Mouse (Mus musculus) left cerebral cortex, adult 2 months (tissue): ENCODE results near the gene Mfsd4b1. TPM values are rescaled to one million over a fixed set of nuclear protein-coding genes. Genes with fewer than 3 reads are reported as not detected.

Experiments
- DNase-seq, 2 experiments: peaks; one replicate each; pipeline ENCODE4 v3.0.0; 2021 to 2022; ENCODE audit warnings: low spot score in 2 of 2, mixed read lengths in 1 of 2; ENCODE audit errors: extremely low spot score in 1 of 2
- H3K27ac ChIP-seq: fragments of 200-600 bp; 2 replicates; pipeline ENCODE4 v1.8.1; 2022
- H3K4me3 ChIP-seq: fragments of 200-600 bp; 2 replicates; pipeline ENCODE4 v1.8.1; 2022
- CTCF ChIP-seq: fragments of 200-600 bp; IDR thresholded peaks from 2 replicates; pipeline ENCODE4 v1.8.1; 2022; ENCODE audit warnings: antibody characterized with exemption, mild to moderate bottlenecking, moderate library complexity
- intact Hi-C: fragments of 180-260 bp; cut with DNase I; formaldehyde crosslinking; loops from one replicate; pipeline ENCODE4 v1.15.1; 2025
- total RNA-seq, 2 experiments: library from RNA; stranded (reverse); gene quantifications; 2 replicates each; pipeline ENCODE4 v1.2.3; 2021

Mfsd4b1 gene
- total RNA-seq, 2 experiments from 2014 or later = 1.4 to 1.7 TPM

GRCm38 (mm10) chr10:40058062-40058785, 33.2 kb upstream of the Mfsd4b1 start:
- DNase-seq = no peak
- no peak for TF ChIP-seq CTCF
- intact Hi-C loops = no loop called here
- no peak overlapping the region for H3K27ac ChIP-seq
- H3K4me3 ChIP-seq = no peak overlapping the region

DNA sequence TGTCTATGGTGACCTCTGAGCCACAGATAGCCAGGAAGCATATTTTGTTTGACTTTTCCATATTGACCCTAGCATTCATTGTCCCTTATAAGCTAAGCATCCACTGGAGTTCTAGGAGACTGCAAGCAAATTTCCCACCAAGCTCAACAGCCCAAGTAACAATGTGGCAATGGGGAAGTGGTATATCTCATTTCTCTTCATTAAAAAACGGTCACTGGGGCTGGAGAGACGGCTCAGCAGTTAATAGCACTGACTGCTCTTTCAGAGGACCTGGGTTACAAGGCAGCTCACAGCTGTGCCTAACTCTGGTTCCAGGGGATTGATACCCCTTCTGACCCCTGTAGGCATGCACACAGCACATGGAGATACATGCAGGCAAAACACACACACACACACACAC, 32.5 kb upstream of the Mfsd4b1 start:
- no peak for TF ChIP-seq CTCF
- Histone ChIP-seq H3K27ac (no peak overlapping the region), H3K4me3 (no peak overlapping the region)
- no peak for DNase-seq
- intact Hi-C loops = no loop called here

- Histone ChIP-seq H3K27ac (0 out of 2 replicates have a peak overlapping the region, but pooled peaks have one; percentile 24), H3K4me3 (no peak overlapping the region)
- TF ChIP-seq CTCF = no peak
- intact Hi-C loops = loop anchor here (1.0 kb wide), 1 partner anchor 158 kb away; no protein-coding TSS in a partner anchor
- DNase-seq = peak in 1 of 2 experiments; percentile 21
These were observed 29.4 kb upstream of the Mfsd4b1 start for GRCm38 (mm10) chr10:40054455-40054854.

- DNase-seq = peak in 1 of 2 experiments; percentile 38
- Histone ChIP-seq H3K27ac (no peak overlapping the region), H3K4me3 (no peak overlapping the region)
- TF ChIP-seq CTCF = no peak
- intact Hi-C loops = loop anchor here (1.0 kb wide), 1 partner anchor 158 kb away; no protein-coding TSS in a partner anchor
These were observed 28.8 kb upstream of the Mfsd4b1 start for GRCm38 (mm10) chr10:40053896-40054295.

DNA sequence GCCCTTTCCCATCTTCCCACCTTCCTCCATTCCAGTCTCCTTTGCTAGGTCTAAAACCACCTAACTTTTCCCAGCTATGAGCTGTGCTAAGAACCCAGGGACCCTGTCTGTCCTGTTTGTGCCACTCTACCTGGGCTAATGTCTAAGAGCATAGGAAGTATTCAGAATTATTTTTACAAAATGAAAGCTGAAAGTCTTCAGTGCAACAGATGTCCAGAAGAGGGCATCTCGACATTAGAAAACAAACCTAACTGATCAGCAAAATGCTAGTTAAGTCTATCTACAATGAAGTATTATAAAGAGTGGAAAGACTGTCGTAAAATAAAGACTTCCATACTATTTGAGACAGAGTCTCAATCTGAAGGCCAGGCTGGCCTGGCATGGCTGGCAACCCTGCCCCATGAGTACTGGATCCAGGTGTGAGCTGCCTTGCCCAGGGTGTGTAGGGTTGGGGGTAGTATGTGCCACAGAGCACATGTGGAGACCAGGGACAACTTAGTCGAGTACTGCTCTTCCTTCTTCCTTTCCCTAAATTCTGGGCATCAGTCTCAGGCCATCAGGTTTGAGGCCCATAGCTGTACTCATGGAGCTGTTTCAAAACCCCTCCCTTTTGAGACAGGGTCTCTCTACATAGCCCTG, 28.3 kb upstream of the Mfsd4b1 start:
- H3K27ac ChIP-seq = no peak overlapping the region
- intact Hi-C loops = no loop called here
- no peak overlapping the region for H3K4me3 ChIP-seq
- peak; percentile 72 for TF ChIP-seq CTCF
- DNase-seq = no peak

DNA sequence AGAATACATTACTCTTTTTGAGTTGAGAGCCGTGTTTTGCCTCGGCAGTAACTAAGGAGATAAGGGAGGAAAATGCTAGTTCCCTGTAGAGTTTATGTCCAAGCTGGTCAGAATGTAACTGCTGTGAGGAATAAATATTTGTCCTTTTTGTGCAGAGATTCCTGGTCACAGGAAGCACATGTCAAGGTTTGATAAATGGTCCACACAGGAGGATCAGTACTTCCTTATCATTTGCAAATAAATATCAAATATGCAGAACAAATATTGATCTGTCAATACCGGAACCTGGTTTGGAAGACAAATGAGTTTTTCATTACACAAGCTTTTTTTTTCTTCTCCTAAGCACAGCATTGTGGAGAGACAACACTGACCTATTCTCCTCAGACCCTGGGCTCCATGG, 26.9 kb upstream of the Mfsd4b1 start:
- DNase-seq = no peak
- H3K27ac ChIP-seq = no peak overlapping the region
- H3K4me3 ChIP-seq = no peak overlapping the region
- TF ChIP-seq CTCF = no peak
- intact Hi-C loops = no loop called here

GRCm38 (mm10) chr10:40050763-40051162, 25.7 kb upstream of the Mfsd4b1 start:
- no peak for DNase-seq
- intact Hi-C loops = no loop called here
- no peak overlapping the region for H3K27ac ChIP-seq
- H3K4me3 ChIP-seq = no peak overlapping the region
- TF ChIP-seq CTCF = no peak

DNA sequence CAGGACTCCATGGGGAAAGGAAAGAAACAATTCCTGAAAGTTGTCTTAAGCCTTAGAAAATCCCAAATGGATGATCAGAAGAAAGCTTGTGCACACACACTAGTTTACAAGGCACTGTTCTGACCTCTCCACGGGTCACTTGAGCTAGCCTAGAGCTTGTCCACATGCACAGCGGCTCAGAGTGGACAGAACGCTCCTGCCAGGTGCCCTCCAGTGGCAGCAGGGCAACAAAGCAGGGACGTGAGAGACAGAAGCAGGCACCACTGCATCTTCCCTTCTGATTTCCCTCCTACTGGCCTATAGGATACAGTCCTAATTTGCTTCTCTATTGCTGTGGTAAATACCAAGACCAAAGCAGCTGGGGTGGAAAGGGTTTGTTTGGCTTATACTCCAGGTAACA, 16.3 kb upstream of the Mfsd4b1 start:
- intact Hi-C loops = loop anchor here (5.0 kb wide), 1 partner anchor 1056 kb away; no protein-coding TSS in a partner anchor
- no peak for DNase-seq
- Histone ChIP-seq H3K27ac (no peak overlapping the region), H3K4me3 (no peak overlapping the region)
- TF ChIP-seq CTCF = peak; percentile 36

DNA sequence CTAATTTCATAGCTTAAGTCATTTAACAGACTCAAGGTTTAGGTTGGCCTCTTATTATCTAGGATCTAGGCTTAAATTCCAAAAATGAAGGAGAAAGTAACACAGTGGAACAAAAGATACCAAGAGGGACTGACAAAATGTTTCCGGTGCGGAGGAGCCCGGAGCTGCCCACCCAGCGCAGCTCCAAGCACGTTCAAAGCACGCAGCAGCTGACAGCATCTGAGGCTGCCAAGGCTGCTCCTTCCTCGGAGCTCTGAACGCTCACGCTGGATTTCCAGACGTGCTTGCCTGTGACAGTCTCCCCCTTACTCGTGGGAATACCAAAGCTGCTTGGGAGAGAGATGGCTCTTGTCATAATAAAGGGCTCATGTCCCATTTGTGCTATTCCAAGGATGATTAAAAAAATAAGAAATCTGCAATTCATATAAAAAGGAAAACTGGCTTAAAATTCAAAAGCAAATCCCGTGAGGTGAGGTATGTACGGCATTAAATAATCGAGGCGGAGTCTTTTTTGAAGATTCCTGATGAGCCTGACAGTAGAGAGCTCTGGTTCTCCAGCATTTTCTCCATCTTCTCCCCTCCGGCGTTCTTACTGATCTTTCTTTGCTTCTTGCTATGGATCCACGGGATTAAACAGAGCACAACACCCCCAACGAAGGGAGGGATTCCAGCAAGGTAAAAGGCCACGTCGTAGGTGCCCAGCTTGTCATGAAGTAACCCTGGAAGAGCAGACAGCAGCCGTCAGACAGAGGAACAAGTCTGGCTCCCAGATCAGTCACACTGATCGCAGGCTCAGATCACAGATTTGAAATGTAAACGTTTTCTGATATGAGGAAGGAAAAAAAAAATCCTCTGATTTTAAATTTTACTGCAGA, 11.9 kb upstream of the Mfsd4b1 start:
- DNase-seq = peak; percentile 44 to 50
- intact Hi-C loops = no loop called here
- Histone ChIP-seq H3K4me3 (peak overlapping the region; percentile 17), H3K27ac (peak overlapping the region; percentile 67)
- no peak for TF ChIP-seq CTCF

DNA sequence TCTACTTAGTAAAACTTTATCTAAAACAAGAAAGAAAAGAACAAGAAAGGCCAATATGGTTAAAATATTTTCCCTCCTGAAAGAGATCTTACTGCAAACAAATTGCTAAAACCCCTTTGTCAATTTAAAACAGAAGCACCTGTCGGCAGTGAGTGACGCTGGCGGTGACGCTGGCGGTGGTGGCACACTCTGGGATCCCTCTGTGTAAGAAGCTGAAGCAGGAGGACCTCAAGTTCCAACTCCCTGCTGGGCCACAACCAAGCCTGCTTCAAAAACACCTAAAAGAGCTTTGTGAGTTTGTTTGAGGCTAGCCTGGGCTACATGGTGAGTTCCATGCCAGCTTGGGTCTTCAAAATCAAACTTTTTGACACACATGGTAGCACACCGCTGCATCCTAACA, 9.9 kb upstream of the Mfsd4b1 start:
- DNase-seq = peak in 1 of 2 experiments; percentile 4
- Histone ChIP-seq H3K27ac (no peak overlapping the region), H3K4me3 (no peak overlapping the region)
- intact Hi-C loops = no loop called here
- no peak for TF ChIP-seq CTCF

DNA sequence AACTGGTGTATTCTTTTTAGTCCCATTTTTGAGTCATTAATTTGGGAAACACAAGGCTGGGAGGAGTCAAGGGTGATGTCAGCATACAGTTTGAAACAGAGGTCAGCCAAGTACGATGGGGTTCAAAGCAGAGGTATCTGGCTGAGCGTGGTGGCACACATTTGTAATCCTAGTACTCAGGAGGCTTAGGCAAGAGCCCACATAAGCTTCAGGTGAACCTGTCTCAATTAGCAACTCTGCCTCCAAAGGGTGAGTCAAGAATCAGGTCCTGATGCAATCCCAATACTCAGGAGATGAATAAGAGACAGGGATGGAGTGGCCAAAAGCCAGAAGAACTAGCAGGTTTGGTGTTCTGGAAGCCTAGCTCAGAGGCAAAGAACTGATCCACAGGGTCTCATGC, 7.8 kb upstream of the Mfsd4b1 start:
- intact Hi-C loops = no loop called here

DNA sequence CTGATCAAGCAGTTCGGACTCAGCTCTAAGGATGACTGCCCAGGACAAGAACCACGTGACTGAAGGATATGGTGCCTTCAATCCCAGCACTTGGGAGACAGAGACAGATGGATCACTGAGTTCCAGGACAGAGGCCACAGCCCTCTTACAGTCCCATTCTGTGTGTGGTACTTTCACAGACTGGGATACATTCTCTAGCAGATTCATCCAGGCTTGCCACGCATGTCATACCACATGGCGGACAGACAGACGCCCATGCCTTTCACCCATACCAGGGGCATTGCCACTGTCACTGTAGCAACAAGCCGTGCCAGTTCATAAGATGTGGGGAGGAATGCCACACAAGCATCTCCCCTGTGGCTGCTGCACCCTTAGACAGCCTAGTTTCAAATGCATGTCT, 5.6 kb upstream of the Mfsd4b1 start:
- Histone ChIP-seq H3K27ac (no peak overlapping the region), H3K4me3 (no peak overlapping the region)
- intact Hi-C loops = no loop called here
- TF ChIP-seq CTCF = no peak
- no peak for DNase-seq

More for the DNA sequence above, 7.8 kb upstream of the Mfsd4b1 start:
- H3K27ac ChIP-seq = no peak overlapping the region
- H3K4me3 ChIP-seq = no peak overlapping the region
- peak in 1 of 2 experiments; percentile 1 for DNase-seq
- no peak for TF ChIP-seq CTCF
